Mouse (Mus musculus): ENCODE measurements around the gene Obox8. TPM values are rescaled to one million over a fixed set of nuclear protein-coding genes. Genes with fewer than 3 reads are reported as not detected.

Obox8 gene
- total RNA-seq (2023), result not detected in 4 replicates

DNA sequence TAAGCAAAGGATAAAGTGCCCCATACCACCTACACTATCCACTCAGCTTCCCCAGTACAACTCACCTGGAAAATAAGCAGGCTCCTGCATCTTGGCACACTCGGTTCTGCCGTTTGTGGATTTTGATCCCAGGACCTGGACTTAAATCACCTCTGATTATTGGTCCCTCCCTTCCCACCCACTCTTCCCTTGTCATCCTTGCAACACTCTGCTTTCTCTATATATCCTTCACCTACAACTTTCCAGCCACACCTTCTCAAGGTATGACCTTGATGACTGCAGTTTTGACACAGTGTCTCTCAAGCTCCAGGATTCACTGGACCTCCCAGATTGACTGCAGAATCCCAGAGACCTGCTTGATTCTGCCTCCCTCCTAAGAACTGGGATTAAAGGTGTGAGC lies at the start of gene Obox8:
Gene Obox8, minus strand, starts transcription at position 101 of the 400 bp plus-strand sequence.

Other genes starting within 250 kb of the Obox8 start
- gene Sult2a3, start 210.5 kb downstream of the Obox8 start, total RNA-seq (2023), result not detected in 4 replicates
- gene Sult2a6, start 78.7 kb downstream of the Obox8 start, total RNA-seq (2023), result not detected in 4 replicates
- gene Sult2a8, start 113.2 kb upstream of the Obox8 start, total RNA-seq (2023), result not detected in 4 replicates
- gene Sult2a7, start 160.7 kb upstream of the Obox8 start, total RNA-seq (2023), result not detected in 4 replicates
- gene Vmn1r90, start 229.9 kb upstream of the Obox8 start, total RNA-seq (2023), result not detected in 4 replicates